In the genomic region with DNA sequence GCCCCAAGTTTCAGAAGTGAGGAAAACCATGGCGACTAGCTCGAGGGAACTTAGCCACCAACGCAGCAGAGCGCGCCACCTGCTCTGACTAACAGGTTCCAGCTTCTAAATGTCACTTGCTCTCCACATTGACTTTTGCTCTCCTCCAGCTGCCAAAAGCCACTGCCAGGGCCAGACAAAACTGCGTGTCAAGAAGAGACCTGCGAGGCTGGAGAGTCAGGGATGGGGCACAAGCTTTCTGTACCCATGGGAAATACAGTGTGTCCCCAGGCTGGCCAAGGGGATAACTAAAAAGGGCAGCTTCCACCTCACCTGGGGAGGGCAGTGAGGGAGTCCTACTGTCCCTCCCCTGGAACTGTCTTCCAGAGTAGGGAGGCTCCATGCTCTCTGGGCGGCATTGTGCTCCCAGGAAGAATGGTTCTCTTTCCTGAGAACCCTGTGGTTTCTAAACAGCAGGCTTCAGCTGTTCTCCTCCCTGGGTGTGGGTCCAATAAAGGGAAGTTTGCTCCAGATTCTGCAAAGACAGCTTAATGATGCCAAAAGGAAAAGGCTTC, we compare ENCODE assay signal across 11 mouse cellular contexts. TPM values are rescaled to one million over a fixed set of nuclear protein-coding genes. Genes with fewer than 3 reads are reported as not detected.
DNase-seq lines count a peak whose midpoint lies in the region; ATAC-seq lines count a peak whose summit lies in the region.
"Had no signal": no experiment of that assay in that cellular context is flagged by ENCODE, and none has a peak within 500 bp of the region (broad histone marks: within the 10 kb centered on the region; RNA-seq: fewer than 3 reads in every experiment).

No protein-coding gene starts in this region.

- ATAC-seq in erythroblast, adult 5-6 weeks (replicated peaks; ENCODE audit: low FRiP score, poor library complexity, severe bottlenecking): no peak
- no peak for ATAC-seq in heart, embryonic 13.5 days (ENCODE audit: extremely low read depth, insufficient number of reproducible peaks, low FRiP score, low TSS enrichment)
- peak; percentile 30; the same call in 1 of the 2 replicates for ATAC-seq in megakaryocyte, adult 5-6 weeks (ENCODE audit: poor library complexity, severe bottlenecking)
- no peak; the same call in 1 of the 2 replicates for ATAC-seq in frontal cortex, adult (ENCODE audit: low TSS enrichment)

- H3K27me3 ChIP-seq in erythroblast, embryonic 14.5 days (ENCODE audit: control insufficient read depth): no peaks in the 10 kb centered on the region
- no peaks in the 10 kb centered on the region for H3K27me3 ChIP-seq in heart, embryonic 13.5 days (replicated peaks)
- H3K27me3 ChIP-seq: limb, embryonic 12.5 days had no signal

- peak overlapping the region; percentile 92; the same call in 1 of the 2 replicates for H3K4me2 ChIP-seq in heart, embryonic 13.5 days

- no peaks in the 10 kb centered on the region for H3K9me3 ChIP-seq in erythroblast, embryonic 14.5 days (ENCODE audit: control insufficient read depth, low read length)
- no peaks in the 10 kb centered on the region for H3K9me3 ChIP-seq in heart, embryonic 13.5 days
- H3K9me3 ChIP-seq: limb, embryonic 12.5 days had no signal

- H3K9ac ChIP-seq in heart, embryonic 13.5 days: peak overlapping the region; percentile 56; the same call in 1 of the 2 replicates
- H3K9ac ChIP-seq: limb, embryonic 12.5 days had no signal

- no peak overlapping the region for H3K27ac ChIP-seq in heart, embryonic 13.5 days (replicated peaks)
- H3K27ac ChIP-seq: limb, embryonic 12.5 days had no signal

- H3K4me1 ChIP-seq in erythroblast, embryonic 14.5 days (ENCODE audit: control insufficient read depth): peaks cover 93% of the 10 kb centered on the region
- peaks cover 54% of the 10 kb centered on the region for H3K4me1 ChIP-seq in heart, embryonic 13.5 days

- peak; percentile 60 to 75 for DNase-seq in lung, adult 18-20 months
- no peak for DNase-seq in lung, postnatal 14 days
- DNase-seq in thymus, postnatal 0 days (ENCODE audit: low spot score): no peak
- DNase-seq: embryo, embryonic 11 days; kidney, adult 9 months had no signal

- H3K4me3 ChIP-seq in erythroblast, embryonic 14.5 days (replicated peaks): peak overlapping the region; percentile 89
- H3K4me3 ChIP-seq in heart, embryonic 13.5 days: no peak overlapping the region
- H3K4me3 ChIP-seq: limb, embryonic 12.5 days had no signal

- H3K36me3 ChIP-seq in erythroblast, embryonic 14.5 days (ENCODE audit: control insufficient read depth): peaks cover 97% of the 10 kb centered on the region
- H3K36me3 ChIP-seq in heart, embryonic 13.5 days: peaks cover 26% of the 10 kb centered on the region

- WGBS in heart, embryonic 13.5 days: 92% methylated on average over 8 of the region's 8 CpGs

RNA-seq across cellular contexts. Expression of a gene that starts 7.0 kb away (rescaled TPM):
- polyA plus RNA-seq in erythroblast, embryonic 14.5 days (2012): 409 and 495 TPM in 2 replicates
- total RNA-seq in erythroblast, adult 5-6 weeks (2015; ENCODE audit: low replicate concordance): 2,859 and 3,164 TPM in 2 replicates
- total RNA-seq in erythroblast, adult 5-6 weeks (2017; ENCODE audit: low replicate concordance): 5,593 and 6,096 TPM in 2 replicates
- 31.5 and 35.8 TPM in 2 replicates for polyA plus RNA-seq in heart, embryonic 13.5 days (2015; fragmentation: Nextera tagmentation; extraction: Ambion mirVana)
- 4.9 and 6.9 TPM in 2 replicates for total RNA-seq in megakaryocyte, adult 5-6 weeks (2015)
- total RNA-seq in megakaryocyte, adult 5-6 weeks (2017): 5.3 and 7.8 TPM in 2 replicates
- polyA plus RNA-seq in thymus, postnatal 0 days (2015; fragmentation: Nextera tagmentation; extraction: Ambion mirVana): 0.74 and 0.86 TPM in 2 replicates

RNA-seq across cellular contexts. Expression of a gene that starts 33.3 kb away (rescaled TPM):
- 0.07 and 0.09 TPM in 2 replicates for polyA plus RNA-seq in erythroblast, embryonic 14.5 days (2012)
- total RNA-seq in erythroblast, adult 5-6 weeks (2015; ENCODE audit: low replicate concordance): 36.8 and 37.3 TPM in 2 replicates
- total RNA-seq in erythroblast, adult 5-6 weeks (2017; ENCODE audit: low replicate concordance): 46.4 and 59.1 TPM in 2 replicates
- polyA plus RNA-seq in heart, embryonic 13.5 days (2015; fragmentation: Nextera tagmentation; extraction: Ambion mirVana): 8.5 and 9.1 TPM in 2 replicates
- 17.2 and 19.5 TPM in 2 replicates for total RNA-seq in megakaryocyte, adult 5-6 weeks (2015)
- total RNA-seq in megakaryocyte, adult 5-6 weeks (2017): 24.8 and 36.6 TPM in 2 replicates
- 4.4 and 4.8 TPM in 2 replicates for polyA plus RNA-seq in thymus, postnatal 0 days (2015; fragmentation: Nextera tagmentation; extraction: Ambion mirVana)

Comparison
In these comparisons a context has a peak if more than half of its experiments do, and no peak if none do; other contexts are left out.
1. DNase-seq: peak in lung, adult 18-20 months (2 of 2); none in lung, postnatal 14 days (single experiment) and thymus, postnatal 0 days (single experiment).
2. RNA of a gene that starts 7.0 kb away (polyA plus RNA-seq): 409 to 495 TPM in erythroblast, embryonic 14.5 days and 31.5 to 35.8 TPM in heart, embryonic 13.5 days; 0.74 to 0.86 TPM in thymus, postnatal 0 days; every median in the first group is over 10 times any median in the second.